Mouse (Mus musculus): ENCODE data around the gene Ugt1a6a. TPM values are rescaled to one million over a fixed set of nuclear protein-coding genes. Genes with fewer than 3 reads are reported as not detected.
"Not testable (repeated sequence)": the region's sequence is repeated elsewhere in the genome, so short reads cannot be mapped to it uniquely, and the experiment has no call there.

The Ugt1a6a gene
- polyA plus RNA-seq, 1 experiment from 2014 or later, result 4.4 TPM

DNA sequence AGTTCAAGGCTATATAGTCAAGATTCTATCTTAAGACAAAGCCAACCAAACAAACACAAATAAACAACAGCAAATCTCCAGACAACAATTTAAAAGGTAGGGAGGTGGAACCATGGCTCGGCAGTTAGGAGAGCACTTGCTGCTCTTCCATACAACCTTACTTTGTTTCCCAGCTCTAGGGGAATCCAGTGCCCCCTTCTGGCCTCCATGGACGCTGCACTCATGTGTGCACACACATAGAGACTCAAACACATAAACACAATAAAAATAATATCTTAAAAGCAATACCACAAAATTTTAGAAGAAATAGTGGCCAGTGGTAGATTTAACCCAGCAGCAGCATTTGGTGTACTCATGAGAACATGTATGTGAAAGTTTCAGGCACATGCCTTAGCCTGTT, 82.5 kb downstream of the Ugt1a6a start:
- Histone ChIP-seq H3K9me3 (peaks cover 51% of the 10 kb centered on the region), H3K4me2 (replicated peaks) (no peak overlapping the region), H3K4me3 (no peak overlapping the region), H3K4me1 (no peaks in the 10 kb centered on the region), H3K27ac (replicated peaks) (no peak overlapping the region), H3K9ac (replicated peaks) (no peak overlapping the region), H3K36me3 (no peaks in the 10 kb centered on the region), H3K27me3 (no peaks in the 10 kb centered on the region)
- 67% methylated on average over 2 of the region's 2 CpGs for WGBS
- no peak for ATAC-seq (replicated peaks)

DNA sequence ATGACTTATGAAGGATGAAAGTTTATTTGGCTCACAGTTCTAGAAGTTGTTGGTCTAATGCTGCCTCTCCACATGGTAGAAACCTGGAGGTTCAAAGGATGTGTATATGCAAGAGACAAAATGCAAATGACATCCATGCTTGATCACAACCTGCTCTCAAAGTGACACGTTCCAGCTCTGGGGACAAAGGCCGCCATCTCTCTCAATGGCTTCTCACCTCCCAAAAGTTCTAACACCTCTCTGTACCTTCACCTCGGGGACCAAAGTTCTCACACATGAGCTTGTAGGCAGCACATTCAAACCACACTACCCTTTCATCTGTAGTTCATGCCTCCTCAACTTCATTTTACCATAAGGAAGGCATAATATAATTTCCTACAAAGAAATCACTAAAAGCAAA, 83.0 kb downstream of the Ugt1a6a start:
- H3K9me3 ChIP-seq, result peaks cover 49% of the 10 kb centered on the region
- no peak for ATAC-seq (replicated peaks)
- no peaks in the 10 kb centered on the region for H3K27me3 ChIP-seq
- no peak overlapping the region for H3K4me2 ChIP-seq (replicated peaks)
- no peaks in the 10 kb centered on the region for H3K36me3 ChIP-seq
- H3K4me1 ChIP-seq, result no peaks in the 10 kb centered on the region
- no peak overlapping the region for H3K9ac ChIP-seq (replicated peaks)
- H3K27ac ChIP-seq (replicated peaks), result no peak overlapping the region
- no peak overlapping the region for H3K4me3 ChIP-seq
- WGBS, result 45% methylated on average over 3 of the region's 3 CpGs

DNA sequence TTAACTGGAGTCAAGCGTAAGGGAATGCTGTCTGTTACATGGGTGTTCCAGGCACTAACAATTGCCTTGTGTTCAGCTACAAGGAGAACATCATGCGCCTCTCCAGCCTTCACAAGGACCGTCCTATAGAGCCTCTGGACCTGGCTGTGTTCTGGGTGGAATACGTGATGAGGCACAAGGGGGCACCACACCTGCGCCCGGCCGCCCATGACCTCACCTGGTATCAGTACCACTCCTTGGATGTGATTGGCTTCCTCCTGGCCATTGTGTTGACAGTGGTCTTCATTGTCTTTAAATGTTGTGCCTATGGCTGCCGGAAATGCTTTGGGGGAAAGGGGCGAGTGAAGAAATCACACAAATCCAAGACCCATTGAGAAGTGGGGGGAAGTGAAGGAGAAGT, 83.4 kb downstream of the Ugt1a6a start:
- Histone ChIP-seq H3K4me3 (no peak overlapping the region), H3K27me3 (no peaks in the 10 kb centered on the region), H3K27ac (replicated peaks) (no peak overlapping the region), H3K4me2 (replicated peaks) (no peak overlapping the region), H3K36me3 (no peaks in the 10 kb centered on the region), H3K9me3 (peaks cover 44% of the 10 kb centered on the region), H3K9ac (replicated peaks) (no peak overlapping the region), H3K4me1 (no peaks in the 10 kb centered on the region)
- no peak for ATAC-seq (replicated peaks)
- WGBS, result 77% methylated on average over 9 of the region's 9 CpGs

DNA sequence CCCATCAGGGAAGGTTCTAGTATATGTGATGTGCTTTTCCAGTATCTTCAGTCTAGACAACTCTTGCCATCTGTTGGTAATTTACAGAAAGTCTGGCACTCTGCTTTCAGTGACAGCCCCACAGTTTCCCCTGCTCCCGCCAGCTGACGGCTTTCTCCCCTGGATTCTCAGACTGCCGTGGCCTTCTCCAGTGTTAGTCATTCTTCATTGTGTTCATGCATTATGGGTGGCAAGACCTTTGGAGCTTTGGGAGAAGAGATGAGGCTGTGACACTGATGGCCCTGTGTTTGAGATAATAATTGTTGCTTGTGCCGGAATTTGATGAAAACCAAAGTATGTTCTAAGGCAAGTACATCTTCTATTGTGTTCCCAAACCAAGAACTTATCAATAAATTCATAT, 84.0 kb downstream of the Ugt1a6a start:
- WGBS, result 52% methylated on average over 4 of the region's 4 CpGs
- ATAC-seq (replicated peaks), result no peak
- no peak overlapping the region for H3K27ac ChIP-seq (replicated peaks)
- H3K36me3 ChIP-seq, result no peaks in the 10 kb centered on the region
- no peak overlapping the region for H3K9ac ChIP-seq (replicated peaks)
- no peaks in the 10 kb centered on the region for H3K27me3 ChIP-seq
- H3K4me3 ChIP-seq, result no peak overlapping the region
- H3K4me2 ChIP-seq (replicated peaks), result no peak overlapping the region
- no peaks in the 10 kb centered on the region for H3K4me1 ChIP-seq
- peaks cover 38% of the 10 kb centered on the region for H3K9me3 ChIP-seq

DNA sequence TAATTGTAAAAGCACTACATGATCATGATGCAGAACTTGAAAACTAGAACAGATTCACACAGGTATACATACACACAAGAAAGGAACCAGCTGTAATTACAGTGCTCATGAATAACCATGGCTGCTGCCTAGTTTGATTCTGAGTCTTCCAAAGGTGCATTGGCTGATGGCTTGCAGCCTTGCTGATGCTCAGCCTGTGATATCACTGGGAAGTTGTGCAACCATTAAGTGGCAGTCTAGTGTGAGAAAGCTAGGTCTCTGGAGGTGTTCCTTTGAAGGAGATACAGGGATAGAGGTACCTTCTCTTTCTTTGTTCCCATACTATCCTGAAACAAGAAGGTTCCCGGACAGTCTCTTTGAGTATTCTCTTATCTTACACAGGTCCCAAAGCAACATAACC, 84.4 kb downstream of the Ugt1a6a start:
- Histone ChIP-seq H3K4me2 (replicated peaks) (no peak overlapping the region), H3K9ac (replicated peaks) (no peak overlapping the region), H3K4me3 (no peak overlapping the region), H3K27ac (replicated peaks) (no peak overlapping the region), H3K36me3 (no peaks in the 10 kb centered on the region), H3K9me3 (peaks cover 34% of the 10 kb centered on the region), H3K27me3 (no peaks in the 10 kb centered on the region), H3K4me1 (no peaks in the 10 kb centered on the region)
- 20% methylated on average over 1 of the region's 1 CpGs for WGBS
- no peak for ATAC-seq (replicated peaks)

DNA sequence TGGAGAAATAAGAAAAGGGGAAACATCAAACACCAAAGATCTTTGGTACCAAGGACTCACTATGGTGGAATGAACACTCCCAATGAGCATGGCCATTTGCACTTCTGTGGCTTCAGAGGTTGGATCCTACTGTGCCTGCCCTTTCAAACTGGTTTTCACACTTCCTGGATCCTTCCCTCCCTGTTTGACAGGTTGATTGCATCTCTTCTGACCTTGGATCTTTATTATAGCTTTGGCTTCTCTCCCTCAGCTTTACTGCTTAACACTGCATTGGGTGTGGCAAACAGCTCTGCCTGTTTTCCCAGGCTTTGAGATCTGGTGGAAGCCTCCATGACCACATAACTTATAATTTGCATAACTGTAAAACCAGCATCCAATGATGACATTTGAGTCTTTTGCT, 85.7 kb downstream of the Ugt1a6a start:
- H3K27me3 ChIP-seq, result no peaks in the 10 kb centered on the region
- H3K4me1 ChIP-seq, result no peaks in the 10 kb centered on the region
- no peak overlapping the region for H3K4me3 ChIP-seq
- no peak overlapping the region for H3K4me2 ChIP-seq (replicated peaks)
- no peaks in the 10 kb centered on the region for H3K36me3 ChIP-seq
- no peak overlapping the region for H3K9ac ChIP-seq (replicated peaks)
- peaks cover 24% of the 10 kb centered on the region for H3K9me3 ChIP-seq
- ATAC-seq (replicated peaks), result no peak
- H3K27ac ChIP-seq (replicated peaks), result no peak overlapping the region

DNA sequence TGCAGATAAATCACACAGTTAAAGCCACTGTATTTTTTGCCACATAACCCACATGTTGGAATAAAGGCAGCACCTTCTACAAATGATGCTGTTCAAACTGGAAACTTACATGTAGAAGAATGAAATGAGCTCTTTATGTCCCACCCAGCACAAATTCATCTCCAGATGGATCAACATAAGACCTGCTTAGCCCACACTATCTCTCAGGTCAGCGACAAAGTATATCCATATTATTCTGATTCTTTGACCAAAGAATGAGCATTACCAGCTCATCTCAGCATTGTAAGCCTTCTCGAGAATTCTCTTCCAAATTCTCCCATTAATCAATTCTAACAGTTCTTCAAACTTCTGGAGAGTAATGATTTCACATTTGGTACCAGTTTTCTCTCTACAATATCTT, 87.6 kb downstream of the Ugt1a6a start:
- Histone ChIP-seq H3K9ac (replicated peaks) (no peak overlapping the region), H3K36me3 (no peaks in the 10 kb centered on the region), H3K27ac (replicated peaks) (no peak overlapping the region), H3K27me3 (no peaks in the 10 kb centered on the region), H3K4me3 (no peak overlapping the region), H3K4me2 (replicated peaks) (no peak overlapping the region), H3K9me3 (peaks cover 27% of the 10 kb centered on the region), H3K4me1 (no peaks in the 10 kb centered on the region)
- no peak for ATAC-seq (replicated peaks)
- WGBS, result 57% methylated on average over 2 of the region's 2 CpGs

DNA sequence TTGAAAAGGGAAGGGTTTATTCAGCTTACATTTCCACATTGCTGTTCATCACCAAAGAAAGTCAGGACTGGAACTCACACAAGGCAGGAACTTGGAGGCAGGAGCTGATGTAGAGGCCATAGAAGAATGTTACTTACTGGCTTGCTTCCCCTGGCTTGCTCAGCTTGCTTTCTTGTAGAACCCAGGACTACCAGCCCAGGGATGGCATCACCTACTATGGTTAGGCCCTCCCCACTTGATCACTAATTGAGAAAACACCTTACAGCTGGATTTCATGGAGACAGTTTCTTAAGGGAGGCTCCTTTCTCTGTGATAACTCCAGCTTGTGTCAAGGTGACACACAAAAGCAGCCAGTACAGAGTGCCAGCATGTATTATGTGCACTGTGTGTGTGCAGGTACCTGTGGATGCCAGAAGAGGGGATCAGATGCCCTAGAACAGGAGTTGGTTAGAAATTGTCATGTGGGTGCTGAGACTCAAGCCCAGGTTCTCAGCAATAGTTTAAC, 88.5 kb downstream of the Ugt1a6a start:
- ATAC-seq (replicated peaks); H3K4me3 ChIP-seq; H3K36me3 ChIP-seq; H3K27me3 ChIP-seq; H3K4me2 ChIP-seq (replicated peaks); H3K4me1 ChIP-seq; H3K27ac ChIP-seq (replicated peaks); H3K9ac ChIP-seq (replicated peaks): not testable (repeated sequence)
- peaks cover 31% of the 10 kb centered on the region for H3K9me3 ChIP-seq

DNA sequence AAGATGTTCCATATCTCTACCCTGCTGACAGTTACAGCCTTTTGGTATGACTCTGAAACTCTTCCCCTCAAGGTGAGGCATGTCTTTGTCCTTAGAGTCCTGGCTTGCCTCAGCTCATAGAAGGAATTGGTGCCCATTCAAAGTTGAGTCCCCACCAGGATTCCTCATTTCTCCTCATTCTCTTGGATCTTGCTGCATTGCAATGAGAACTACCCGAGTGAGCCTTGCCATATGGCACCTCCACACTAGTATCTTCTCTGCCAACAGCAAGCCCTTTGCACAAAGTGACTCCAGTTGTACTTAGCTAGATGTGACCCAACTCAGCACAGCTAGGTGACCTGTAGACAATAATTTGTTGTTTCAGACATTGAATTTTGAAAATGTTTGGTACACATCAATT, 89.0 kb downstream of the Ugt1a6a start:
- WGBS, result 51% methylated on average over 1 of the region's 1 CpGs

DNA sequence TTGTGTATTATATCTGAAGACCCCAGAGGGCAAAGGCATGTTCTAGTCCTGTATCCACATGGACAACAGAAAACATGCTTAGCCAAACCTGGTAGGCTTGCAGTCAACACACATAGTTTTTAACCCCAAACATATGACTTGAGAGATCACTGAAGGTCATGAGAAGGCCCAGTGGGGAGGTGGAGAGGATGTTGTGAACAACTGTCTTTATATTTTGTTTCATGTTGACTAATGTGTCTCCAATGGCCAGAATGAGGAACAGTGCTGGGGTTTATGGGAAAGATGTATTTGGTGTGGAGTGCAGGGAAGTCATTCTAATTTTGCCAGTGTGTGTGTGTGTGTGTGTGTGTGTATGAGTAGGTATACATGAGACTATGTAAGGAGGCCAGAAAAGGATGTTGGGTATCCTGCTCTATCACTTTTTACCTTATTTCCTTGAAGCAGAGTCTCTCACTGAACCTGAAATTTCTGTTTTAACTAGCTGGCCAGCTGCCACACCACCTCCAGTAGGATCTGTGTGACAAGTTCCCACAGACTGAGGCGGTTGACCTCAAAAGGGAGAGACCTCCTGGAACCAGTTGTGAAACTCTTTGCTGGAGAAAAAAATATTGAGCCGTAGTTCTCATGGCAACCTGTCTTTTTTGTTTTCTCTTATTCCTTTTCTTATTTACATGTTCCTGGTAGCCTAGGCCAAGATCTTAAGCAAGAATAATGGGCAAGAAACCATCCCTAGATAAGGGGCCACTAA, 89.6 kb downstream of the Ugt1a6a start:
- Histone ChIP-seq H3K36me3 (no peaks in the 10 kb centered on the region), H3K4me3 (no peak overlapping the region), H3K9ac (replicated peaks) (no peak overlapping the region), H3K4me1 (no peaks in the 10 kb centered on the region), H3K27ac (replicated peaks) (no peak overlapping the region), H3K4me2 (replicated peaks) (no peak overlapping the region), H3K9me3 (peaks cover 42% of the 10 kb centered on the region), H3K27me3 (no peaks in the 10 kb centered on the region)
- 70% methylated on average over 2 of the region's 2 CpGs for WGBS
- ATAC-seq (replicated peaks), result no peak

More for the DNA sequence above, 89.0 kb downstream of the Ugt1a6a start:
- Histone ChIP-seq H3K27me3 (no peaks in the 10 kb centered on the region), H3K4me3 (no peak overlapping the region), H3K27ac (replicated peaks) (no peak overlapping the region), H3K9ac (replicated peaks) (no peak overlapping the region), H3K4me2 (replicated peaks) (no peak overlapping the region), H3K9me3 (peaks cover 36% of the 10 kb centered on the region), H3K4me1 (no peaks in the 10 kb centered on the region), H3K36me3 (no peaks in the 10 kb centered on the region)
- no peak for ATAC-seq (replicated peaks)

DNA sequence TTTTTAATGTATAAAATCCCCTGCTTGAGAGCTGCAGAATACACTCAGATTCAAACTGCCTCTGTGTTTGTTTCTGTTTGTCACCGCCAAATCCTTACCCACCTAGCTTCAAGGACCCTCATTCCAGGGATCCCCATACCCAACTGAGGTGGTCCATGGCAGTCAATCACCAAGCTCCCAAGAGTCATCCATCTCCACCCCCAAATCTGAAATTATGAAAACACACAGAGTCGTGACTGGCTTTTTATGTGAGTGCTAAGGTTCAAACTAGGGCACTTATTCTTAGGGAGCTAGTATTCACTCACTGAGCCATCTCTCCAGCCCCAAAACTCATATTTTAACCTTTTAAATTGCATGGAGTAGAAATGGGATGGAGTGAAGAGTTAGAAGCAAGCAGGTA, 90.7 kb downstream of the Ugt1a6a start:
- H3K4me1 ChIP-seq; H3K9ac ChIP-seq (replicated peaks); ATAC-seq (replicated peaks); H3K4me2 ChIP-seq (replicated peaks); H3K27ac ChIP-seq (replicated peaks); H3K4me3 ChIP-seq; H3K36me3 ChIP-seq; H3K27me3 ChIP-seq: not testable (repeated sequence)
- 37% methylated on average over 2 of the region's 2 CpGs for WGBS
- peaks cover 52% of the 10 kb centered on the region for H3K9me3 ChIP-seq

DNA sequence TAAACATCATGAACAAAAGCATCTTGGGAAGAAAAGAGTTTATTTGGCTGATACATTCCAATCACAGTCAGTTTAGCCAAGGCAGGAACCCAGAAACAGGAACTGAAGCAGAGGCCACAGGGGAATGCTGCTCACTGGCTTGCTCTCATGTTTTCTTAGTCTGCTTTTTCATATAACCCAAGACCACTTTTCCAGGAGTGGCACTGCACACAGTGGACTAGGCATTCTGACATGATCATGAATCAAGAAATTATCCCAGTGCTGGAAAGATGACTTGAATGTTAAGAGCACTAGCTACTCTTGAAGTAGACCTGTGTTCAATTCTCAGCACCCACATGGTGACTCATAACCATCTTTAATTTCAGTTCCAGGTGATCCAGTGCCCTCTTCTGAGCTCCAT, 91.1 kb downstream of the Ugt1a6a start:
- H3K9me3 ChIP-seq, result peaks cover 56% of the 10 kb centered on the region
- no peaks in the 10 kb centered on the region for H3K4me1 ChIP-seq
- no peak for ATAC-seq (replicated peaks)

DNA sequence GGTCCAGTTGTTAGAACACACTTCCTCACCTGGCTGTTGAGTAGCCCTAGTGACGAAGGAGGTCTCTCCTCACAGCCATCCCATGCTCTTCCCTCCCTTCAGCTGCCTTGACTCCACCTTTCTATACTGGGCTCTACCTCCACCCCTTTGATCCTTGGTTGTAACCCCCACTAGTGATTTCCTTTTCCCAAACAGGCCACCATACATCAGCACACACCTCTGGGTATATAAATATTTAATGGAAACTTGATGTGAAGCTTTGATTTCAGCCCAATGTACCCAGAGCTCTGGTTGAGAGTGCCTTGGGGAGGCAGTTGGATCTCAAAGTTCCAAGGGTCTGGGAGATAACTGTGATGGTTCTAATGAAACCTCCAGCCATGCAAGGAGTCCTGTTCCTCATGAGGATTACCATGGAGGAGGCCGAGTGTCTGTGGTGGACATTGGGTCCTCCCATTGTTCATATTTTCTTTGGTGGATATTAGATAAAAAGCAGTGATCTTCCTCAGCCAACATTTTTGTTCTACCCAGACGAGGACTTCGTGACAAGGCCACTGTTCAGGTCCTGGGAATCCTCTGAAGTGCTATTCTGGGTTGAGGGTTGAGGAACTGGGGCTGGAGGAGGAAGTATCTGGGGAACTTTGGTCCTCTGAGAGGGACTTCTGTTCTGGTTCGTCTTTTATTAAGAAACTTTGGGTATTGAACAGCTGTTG, 92.2 kb downstream of the Ugt1a6a start, which contains the start of gene Mroh2a:
TSS of gene Mroh2a (plus strand) at position 317 of the 710 bp plus-strand sequence.
- Histone ChIP-seq H3K4me3 (no peak within 1 kb of the TSS), H3K9me3 (peaks cover 67% of the 10 kb centered on the region), H3K4me2 (replicated peaks) (no peak within 1 kb of the TSS), H3K27me3 (no peaks in the 10 kb centered on the region), H3K9ac (replicated peaks) (no peak within 1 kb of the TSS), H3K4me1 (no peaks in the 10 kb centered on the region), H3K27ac (replicated peaks) (no peak within 1 kb of the TSS), H3K36me3 (no peaks in the 10 kb centered on the region)
- ATAC-seq (replicated peaks), result no peak
- 54% methylated on average over 5 of the region's 5 CpGs for WGBS

More for the DNA sequence above, 91.1 kb downstream of the Ugt1a6a start:
- Histone ChIP-seq H3K4me2 (replicated peaks) (no peak overlapping the region), H3K27me3 (no peaks in the 10 kb centered on the region), H3K9ac (replicated peaks) (no peak overlapping the region), H3K27ac (replicated peaks) (no peak overlapping the region), H3K36me3 (no peaks in the 10 kb centered on the region), H3K4me3 (no peak overlapping the region)

Measured in forebrain, embryonic 15.5 days (tissue).